Mouse (Mus musculus) MEL (cell line): Measurements from ENCODE around the gene Dcun1d4. TPM values are rescaled to one million over a fixed set of nuclear protein-coding genes. Genes with fewer than 3 reads are reported as not detected.

Experiments
- DNase-seq: peaks from one replicate; pipeline ENCODE4 v3.0.0; 2011; ENCODE audit warnings: low read depth, low spot score
- H3K27ac ChIP-seq: 2 replicates; pipeline ENCODE4 v1.5.1; 2012; ENCODE audit warnings: low read depth, mild to moderate bottlenecking, control low read depth, low read length, moderate library complexity; ENCODE audit not compliant: control insufficient read depth
- H3K27me3 ChIP-seq, 2 experiments: fragments of 150-350 bp in 1 of 2; sonication (generic) in 1 of 2; 2 replicates each; pipeline ENCODE4 v1.6.1; 2012; ENCODE audit warnings: low read length in 2 of 2, mild to moderate bottlenecking in 2 of 2, improper control_type of control experiment in 1 of 2, moderate library complexity in 1 of 2; ENCODE audit not compliant: insufficient read depth in 2 of 2, control insufficient read depth in 1 of 2
- H3K36me3 ChIP-seq, 2 experiments: 2 replicates each; pipeline ENCODE4 v1.6.1; 2012 to 2014; ENCODE audit warnings: low read length in 2 of 2, improper control_type of control experiment in 1 of 2, inconsistent platforms in 1 of 2, mild to moderate bottlenecking in 1 of 2; ENCODE audit not compliant: insufficient read depth in 2 of 2, control insufficient read depth in 1 of 2
- H3K4me1 ChIP-seq, 2 experiments: fragments of 150-350 bp in 1 of 2; sonication (generic) in 1 of 2; 2 replicates each; pipeline ENCODE4 v1.6.1; 2012; ENCODE audit warnings: low read length in 2 of 2, improper control_type of control experiment in 1 of 2, mild to moderate bottlenecking in 1 of 2; ENCODE audit not compliant: insufficient read depth in 2 of 2, control insufficient read depth in 1 of 2
- H3K4me3 ChIP-seq, 2 experiments: fragments of 150-350 bp in 1 of 2; sonication (generic) in 1 of 2; 2 replicates each; pipeline ENCODE4 v1.5.1; 2012; ENCODE audit warnings: low read depth in 2 of 2, low read length in 2 of 2, mild to moderate bottlenecking in 2 of 2, moderate library complexity in 2 of 2, control low read depth in 1 of 2, improper control_type of control experiment in 1 of 2; ENCODE audit not compliant: control insufficient read depth in 1 of 2, insufficient read depth in 1 of 2
- H3K79me2 ChIP-seq: 2 replicates; pipeline ENCODE4 v1.6.1; 2012; ENCODE audit warnings: mild to moderate bottlenecking, low read length, moderate library complexity; ENCODE audit not compliant: control insufficient read depth, poor library complexity, insufficient read depth
- H3K9ac ChIP-seq: 2 replicates; pipeline ENCODE4 v1.6.1; 2012; ENCODE audit warnings: low read depth, mild to moderate bottlenecking, control low read depth, low read length, moderate library complexity; ENCODE audit not compliant: control insufficient read depth, poor library complexity, severe bottlenecking
- H3K9me3 ChIP-seq: fragments of 150-350 bp; sonication (generic); replicated peaks from 2 replicates; pipeline ENCODE4 v1.6.1; 2012; ENCODE audit warnings: mild to moderate bottlenecking, low read length, improper control_type of control experiment, moderate library complexity; ENCODE audit not compliant: insufficient read depth
- BHLHE40 ChIP-seq: IDR thresholded peaks from 2 replicates; pipeline ENCODE4 v1.6.1; 2012; ENCODE audit warnings: low read depth, mild to moderate bottlenecking, inconsistent platforms, low read length, improper control_type of control experiment, borderline replicate concordance
- CHD1 ChIP-seq: IDR thresholded peaks from 2 replicates; pipeline ENCODE4 v1.6.1; 2012; ENCODE audit warnings: low read depth, mild to moderate bottlenecking, inconsistent platforms, low read length, improper control_type of control experiment
- EP300 ChIP-seq, 2 experiments: IDR thresholded peaks; 2 replicates each; pipeline ENCODE4 v1.6.1; 2011; ENCODE audit warnings: improper control_type of control experiment in 2 of 2, low read length in 2 of 2, low read depth in 1 of 2, mild to moderate bottlenecking in 1 of 2
- GABPA ChIP-seq: IDR thresholded peaks from 2 replicates; pipeline ENCODE4 v1.6.1; 2012; ENCODE audit warnings: low read depth, mild to moderate bottlenecking, inconsistent platforms, low read length, improper control_type of control experiment, moderate library complexity
- GATA1 ChIP-seq: IDR thresholded peaks from 2 replicates; pipeline ENCODE4 v1.6.1; 2011; ENCODE audit warnings: low read depth, low read length, improper control_type of control experiment
- JUND ChIP-seq: IDR thresholded peaks from 2 replicates; pipeline ENCODE4 v1.6.1; 2011; ENCODE audit warnings: low read depth, mild to moderate bottlenecking, improper control_type of control experiment, low read length
- KAT2A ChIP-seq: conservative IDR thresholded peaks from 2 replicates; pipeline ENCODE4 v1.6.1; 2012; ENCODE audit warnings: low read depth, low read length, improper control_type of control experiment, inconsistent platforms
- MAFK ChIP-seq: IDR thresholded peaks from 2 replicates; pipeline ENCODE4 v1.6.1; 2011; ENCODE audit warnings: low read depth, mild to moderate bottlenecking, low read length, improper control_type of control experiment, borderline replicate concordance
- MAZ ChIP-seq: IDR thresholded peaks from 2 replicates; pipeline ENCODE4 v1.6.1; 2012; ENCODE audit warnings: low read depth, mild to moderate bottlenecking, inconsistent platforms, low read length, improper control_type of control experiment
- MEF2A ChIP-seq: IDR thresholded peaks from 2 replicates; pipeline ENCODE4 v1.6.1; 2014; ENCODE audit warnings: low read depth, mild to moderate bottlenecking, inconsistent platforms, low read length, improper control_type of control experiment; ENCODE audit not compliant: poor library complexity, insufficient replicate concordance, severe bottlenecking; ENCODE audit errors: extremely low read depth
- MYB ChIP-seq: IDR thresholded peaks from 2 replicates; pipeline ENCODE4 v1.6.1; 2011; ENCODE audit warnings: mild to moderate bottlenecking, low read depth, low read length, improper control_type of control experiment
- MYC ChIP-seq: IDR thresholded peaks from 2 replicates; pipeline ENCODE4 v1.6.1; 2011; ENCODE audit warnings: low read depth, mild to moderate bottlenecking, low read length, improper control_type of control experiment, moderate library complexity
- POLR2AphosphoS2 ChIP-seq: IDR thresholded peaks from 2 replicates; pipeline ENCODE4 v1.6.1; 2011; ENCODE audit warnings: low read length, improper control_type of control experiment
- POLR2AphosphoS5 ChIP-seq: IDR thresholded peaks from 2 replicates; pipeline ENCODE4 v1.6.1; 2012; ENCODE audit warnings: low read depth, borderline replicate concordance, mild to moderate bottlenecking, inconsistent platforms, low read length, moderate library complexity, mixed read lengths
- RAD21 ChIP-seq: IDR thresholded peaks from 2 replicates; pipeline ENCODE4 v1.6.1; 2011; ENCODE audit warnings: mild to moderate bottlenecking, low read depth, low read length, improper control_type of control experiment
- RCOR1 ChIP-seq: IDR thresholded peaks from 2 replicates; pipeline ENCODE4 v1.6.1; 2012; ENCODE audit warnings: low read depth, mild to moderate bottlenecking, inconsistent platforms, low read length, improper control_type of control experiment
- SIN3A ChIP-seq: IDR thresholded peaks from 2 replicates; pipeline ENCODE4 v1.6.1; 2012; ENCODE audit warnings: low read length, improper control_type of control experiment, inconsistent platforms
- TBP ChIP-seq: IDR thresholded peaks from 2 replicates; pipeline ENCODE4 v1.8.0; 2011; ENCODE audit warnings: low read depth, low read length, improper control_type of control experiment
- TCF12 ChIP-seq: IDR thresholded peaks from 2 replicates; pipeline ENCODE4 v1.6.1; 2014; ENCODE audit warnings: low read depth, mild to moderate bottlenecking, inconsistent platforms, low read length, improper control_type of control experiment, moderate library complexity
- USF1 ChIP-seq: IDR thresholded peaks from 2 replicates; pipeline ENCODE4 v1.6.1; 2014; ENCODE audit warnings: low read depth, mild to moderate bottlenecking, inconsistent platforms, low read length, improper control_type of control experiment, moderate library complexity
- USF2 ChIP-seq, 2 experiments: IDR thresholded peaks; 2 replicates each; pipeline ENCODE4 v1.6.1; 2011 to 2012; ENCODE audit warnings: improper control_type of control experiment in 2 of 2, low read length in 2 of 2, borderline replicate concordance in 1 of 2, inconsistent platforms in 1 of 2, low read depth in 1 of 2, mild to moderate bottlenecking in 1 of 2; ENCODE audit not compliant: insufficient read depth in 1 of 2
- ZC3H11A ChIP-seq: IDR thresholded peaks from 2 replicates; pipeline ENCODE4 v1.6.1; 2012; ENCODE audit warnings: low read depth, mild to moderate bottlenecking, inconsistent platforms, low read length, improper control_type of control experiment
- ZNF384 ChIP-seq: IDR thresholded peaks from 2 replicates; pipeline ENCODE4 v1.6.1; 2012; ENCODE audit warnings: low read depth, mild to moderate bottlenecking, inconsistent platforms, low read length, improper control_type of control experiment
- polyA plus RNA-seq, 2 experiments: library from polyadenylated mRNA; stranded (reverse) in 1 of 2; unstranded in 1 of 2; fragments of >175 nt in 1 of 2; fragments of >200 nt in 1 of 2; gene quantifications; 2 replicates each; pipeline versions ENCODE4 v1.2.1 to v1.2.4; 2012; ENCODE audit warnings: low replicate concordance in 2 of 2, low read depth in 1 of 2; ENCODE audit not compliant: insufficient read length in 2 of 2, insufficient read depth in 1 of 2, missing spikeins in 1 of 2
- total RNA-seq: library from RNA; depleted of rRNA; stranded (reverse); fragments of 300-350 nt; gene quantifications from 2 replicates; pipeline ENCODE4 v1.2.3, GENCODE M21; 2012

The Dcun1d4 gene
- total and polyA plus RNA-seq, 3 experiments, result 7.6 to 10.0 TPM; not detected in 1

DNA sequence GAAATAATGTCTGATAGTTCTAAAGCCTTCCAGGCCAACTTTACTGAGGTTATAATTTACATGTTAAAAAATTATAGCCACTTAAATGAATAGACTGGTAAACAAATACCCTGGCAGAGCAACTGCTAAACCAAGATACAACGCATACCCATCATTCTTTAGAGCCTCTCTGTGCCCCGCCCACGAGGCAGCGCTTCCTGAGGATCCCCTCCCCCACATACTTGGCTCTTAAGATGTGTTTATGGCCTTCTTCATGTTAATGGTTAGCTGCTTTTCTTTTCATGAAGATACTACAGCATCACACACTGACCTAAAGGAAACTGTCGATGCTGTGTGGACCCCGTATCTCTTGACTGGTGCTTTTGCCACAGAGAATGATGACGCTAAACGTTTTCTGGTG lies 17.8 kb downstream of the Dcun1d4 start:
- no peak overlapping the region for H3K27ac ChIP-seq
- H3K4me3 ChIP-seq, result no peak overlapping the region
- no peaks in the 10 kb centered on the region for H3K27me3 ChIP-seq
- H3K36me3 ChIP-seq, result peaks cover 0 to 13% of the 10 kb centered on the region in 2 experiments; a peak in 2 of 4 replicates
- peaks cover 7% of the 10 kb centered on the region; the same call in 1 of the 2 replicates for H3K79me2 ChIP-seq
- no peak overlapping the region for H3K9ac ChIP-seq
- no peaks in the 10 kb centered on the region for H3K9me3 ChIP-seq
- no peak for DNase-seq
- TF ChIP-seq GABPA (no peak), ZC3H11A (no peak), JUND (no peak), CHD1 (no peak), POLR2AphosphoS2 (no peak), KAT2A (no peak), MYB (no peak), EP300 (IDR thresholded peaks at IDR 0.05; ENCODE audit: low read depth in 1 of 2, low read length in 2 of 2) (no peak), MEF2A (no peak), TBP (no peak)
- H3K4me1 ChIP-seq, result peaks cover 8 to 10% of the 10 kb centered on the region in 2 experiments; a peak in 3 of 4 replicates

- TF ChIP-seq GATA1, result no peak
- no peak for TF ChIP-seq MAFK
- no peak for TF ChIP-seq TBP
- TF ChIP-seq TCF12, result no peak
- no peak for TF ChIP-seq MYC
- TF ChIP-seq MAZ, result no peak
- no peak for TF ChIP-seq USF2 (IDR thresholded peaks at IDR 0.05; ENCODE audit: borderline replicate concordance in 1 of 2, insufficient read depth in 1 of 2, low read depth in 1 of 2, low read length in 2 of 2)
- TF ChIP-seq BHLHE40, result no peak
- no peak for TF ChIP-seq RAD21
- TF ChIP-seq POLR2AphosphoS5, result no peak
- no peak for TF ChIP-seq RCOR1
- TF ChIP-seq ZNF384, result no peak
- no peak for TF ChIP-seq SIN3A
- no peak for TF ChIP-seq USF1
- TF ChIP-seq, all 39 proteins: peak for 0
- H3K27ac ChIP-seq, result no peak overlapping the region
- no peak overlapping the region for H3K9ac ChIP-seq
- peaks cover 1% of the 10 kb centered on the region; the same call in 1 of the 2 replicates for H3K79me2 ChIP-seq
- H3K36me3 ChIP-seq, result peaks cover 0 to 3% of the 10 kb centered on the region in 2 experiments; a peak in 2 of 4 replicates
- no peak for DNase-seq
- no peaks in the 10 kb centered on the region for H3K9me3 ChIP-seq
- H3K4me1 ChIP-seq, result peaks cover 2 to 3% of the 10 kb centered on the region in 2 experiments; a peak in 3 of 4 replicates
- H3K27me3 ChIP-seq, result no peaks in the 10 kb centered on the region
- no peak overlapping the region for H3K4me3 ChIP-seq
Measured at GRCm38 (mm10) chr5:73500867-73501440, 20.2 kb downstream of the Dcun1d4 start.
